Mouse (Mus musculus): ENCODE results near the gene Lca5. TPM values are rescaled to one million over a fixed set of nuclear protein-coding genes. Genes with fewer than 3 reads are reported as not detected.
A peak's percentile ranks its signal among the peaks of the same experiment; 100 is the strongest.

The Lca5 gene
- polyA plus RNA-seq, 1 experiment from 2014 or later, result 10.9 TPM

DNA sequence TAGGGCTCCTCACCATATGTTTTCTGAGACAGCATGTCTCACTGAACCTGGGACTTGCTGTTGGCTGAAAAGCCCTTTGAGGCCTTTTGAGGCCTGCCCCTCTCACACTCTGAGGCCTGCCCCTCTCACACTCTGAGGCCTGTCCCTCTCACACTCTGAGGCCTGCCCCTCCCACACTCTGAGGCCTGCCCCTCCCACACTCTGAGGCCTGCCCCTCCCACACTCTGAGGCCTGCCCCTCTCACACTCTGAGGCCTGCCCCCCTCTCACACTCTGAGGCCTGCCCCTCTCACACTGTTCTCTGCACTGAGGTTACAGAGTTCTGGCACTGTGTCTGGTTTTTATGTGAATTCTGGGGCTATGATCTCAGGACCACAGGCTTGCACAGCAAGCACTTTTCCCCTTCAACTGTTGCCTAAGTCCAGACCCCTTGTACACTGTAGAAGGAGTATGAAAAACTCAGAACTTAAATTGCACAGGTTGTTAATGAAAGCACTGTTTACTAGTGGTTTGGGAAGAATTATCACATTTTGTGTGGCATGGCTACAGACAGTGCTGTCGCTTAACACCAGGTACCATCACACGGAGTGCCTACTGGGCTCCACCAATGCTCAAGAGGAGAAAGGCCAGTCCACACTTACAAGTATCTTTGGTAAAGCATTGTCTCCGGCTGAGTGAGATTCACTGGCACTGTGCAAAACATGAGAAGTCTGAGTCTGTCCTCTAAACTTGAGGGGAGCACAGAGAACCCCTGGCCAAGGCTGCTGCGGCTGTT lies 41.4 kb upstream of the Lca5 start:
- Histone ChIP-seq H3K27ac (no peak overlapping the region), H3K4me2 (ENCODE audit: low read length) (no peak overlapping the region), H3K9me3 (replicated peaks; ENCODE audit: low read length) (no peaks in the 10 kb centered on the region), H3K36me3 (ENCODE audit: insufficient read depth, low read length) (no peaks in the 10 kb centered on the region), H3K27me3 (ENCODE audit: insufficient read depth, low read length) (no peaks in the 10 kb centered on the region), H3K9ac (ENCODE audit: low read depth, low read length) (no peak overlapping the region), H3K4me1 (replicated peaks; ENCODE audit: insufficient read depth, low read length) (no peaks in the 10 kb centered on the region), H3K4me3 (replicated peaks; ENCODE audit: low read depth, low read length) (no peak overlapping the region)
- no peak for TF ChIP-seq CTCF (IDR thresholded peaks at IDR 0.05; ENCODE audit: low read depth)
- 81% methylated on average over 4 of the region's 4 CpGs for WGBS
- ATAC-seq (replicated peaks; ENCODE audit: low FRiP score, low read depth) (no peak; the same call in 1 of the 2 replicates), DNase-seq (ENCODE audit: low spot score) (peak; percentile 39)

DNA sequence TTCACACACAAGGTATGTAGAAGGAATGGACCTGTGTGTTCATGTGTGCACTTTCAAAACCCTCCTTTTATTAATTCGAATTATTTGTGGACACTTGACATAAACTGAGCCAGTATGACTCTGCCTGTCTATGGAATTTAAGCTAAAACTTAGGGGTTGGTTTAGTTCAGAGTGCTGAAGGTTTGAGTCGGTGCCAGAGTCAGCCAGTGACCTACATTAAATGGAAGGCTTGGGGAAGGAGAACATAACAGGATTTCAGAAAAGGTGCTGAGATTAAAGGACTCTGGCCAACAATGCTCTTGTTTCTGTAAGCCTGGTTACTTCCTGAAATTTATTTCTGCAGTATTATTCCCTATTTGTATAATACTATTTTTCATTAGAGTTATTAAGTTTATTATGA lies 28.9 kb upstream of the Lca5 start:
- H3K27me3 ChIP-seq (ENCODE audit: insufficient read depth, low read length), result no peaks in the 10 kb centered on the region
- H3K9ac ChIP-seq (ENCODE audit: low read depth, low read length), result no peak overlapping the region
- 63% methylated on average over 2 of the region's 2 CpGs for WGBS
- no peaks in the 10 kb centered on the region for H3K9me3 ChIP-seq (replicated peaks; ENCODE audit: low read length)
- no peaks in the 10 kb centered on the region for H3K36me3 ChIP-seq (ENCODE audit: insufficient read depth, low read length)
- no peak overlapping the region for H3K4me3 ChIP-seq (replicated peaks; ENCODE audit: low read depth, low read length)
- H3K27ac ChIP-seq, result no peak overlapping the region
- H3K4me2 ChIP-seq (ENCODE audit: low read length), result no peak overlapping the region
- H3K4me1 ChIP-seq (replicated peaks; ENCODE audit: insufficient read depth, low read length), result no peaks in the 10 kb centered on the region
- TF ChIP-seq CTCF (IDR thresholded peaks at IDR 0.05; ENCODE audit: low read depth), result no peak
- DNase-seq (ENCODE audit: low spot score), result no peak
- no peak for ATAC-seq (replicated peaks; ENCODE audit: low FRiP score, low read depth)

DNA sequence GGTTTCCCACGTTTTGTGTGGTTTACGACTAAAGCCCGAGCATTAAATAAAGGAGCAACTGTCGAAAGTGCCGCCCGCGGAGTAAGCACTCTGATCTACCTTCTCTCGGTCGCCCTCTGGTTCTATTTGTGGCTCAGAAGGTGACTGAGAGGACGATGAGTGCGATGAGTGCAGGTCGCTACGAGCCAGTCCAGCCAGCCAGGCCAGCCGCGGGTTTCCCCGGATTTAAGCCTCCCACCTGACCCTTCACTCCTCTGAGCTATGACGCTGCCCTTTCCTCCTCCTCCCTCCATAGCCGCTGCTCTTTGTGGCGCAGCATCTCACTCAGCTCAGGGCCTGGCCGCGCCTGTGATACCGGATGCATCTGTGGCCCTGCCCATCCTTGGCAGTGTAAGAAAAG lies 6.8 kb upstream of the Lca5 start:
- Histone ChIP-seq H3K9ac (ENCODE audit: low read depth, low read length) (peak overlapping the region; percentile 52), H3K4me1 (replicated peaks; ENCODE audit: insufficient read depth, low read length) (0 out of 2 replicates have a peak, but pooled peaks cover 5% of the 10 kb centered on the region), H3K36me3 (ENCODE audit: insufficient read depth, low read length) (no peaks in the 10 kb centered on the region), H3K27me3 (ENCODE audit: insufficient read depth, low read length) (no peaks in the 10 kb centered on the region), H3K4me3 (replicated peaks; ENCODE audit: low read depth, low read length) (peak overlapping the region; percentile 36), H3K4me2 (ENCODE audit: low read length) (peak overlapping the region; percentile 67), H3K27ac (peak overlapping the region; percentile 51), H3K9me3 (replicated peaks; ENCODE audit: low read length) (no peaks in the 10 kb centered on the region)
- ATAC-seq (replicated peaks; ENCODE audit: low FRiP score, low read depth) (peak; percentile 87), DNase-seq (ENCODE audit: low spot score) (peak; percentile 83)
- WGBS, result 1% methylated on average over 22 of the region's 22 CpGs
- no peak for TF ChIP-seq CTCF (IDR thresholded peaks at IDR 0.05; ENCODE audit: low read depth)

DNA sequence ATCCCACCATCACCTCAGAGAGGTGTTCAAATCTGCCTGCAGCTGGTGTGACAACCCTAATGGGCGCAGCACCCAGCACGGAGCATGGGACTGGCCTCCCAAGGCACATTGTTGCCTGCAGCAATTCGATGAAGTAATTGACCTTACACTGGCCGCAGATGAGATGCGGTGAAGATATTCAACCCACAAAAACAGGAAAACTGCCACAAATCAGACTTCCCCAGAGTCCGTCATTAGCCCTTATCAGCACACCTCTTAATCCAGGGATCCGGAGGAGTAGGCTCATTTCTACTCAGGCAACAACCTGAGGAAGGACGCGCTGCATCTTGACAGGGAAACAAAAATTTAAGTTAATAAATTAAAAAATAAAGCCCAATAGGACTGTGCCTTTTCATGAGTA lies 6.2 kb upstream of the Lca5 start:
- H3K4me2 ChIP-seq (ENCODE audit: low read length), result peak overlapping the region; percentile 67
- no peaks in the 10 kb centered on the region for H3K9me3 ChIP-seq (replicated peaks; ENCODE audit: low read length)
- WGBS, result 60% methylated on average over 9 of the region's 9 CpGs
- ATAC-seq (replicated peaks; ENCODE audit: low FRiP score, low read depth), result no peak
- DNase-seq (ENCODE audit: low spot score), result no peak
- no peak overlapping the region for H3K27ac ChIP-seq
- no peak overlapping the region for H3K9ac ChIP-seq (ENCODE audit: low read depth, low read length)
- no peak for TF ChIP-seq CTCF (IDR thresholded peaks at IDR 0.05; ENCODE audit: low read depth)
- H3K4me3 ChIP-seq (replicated peaks; ENCODE audit: low read depth, low read length), result peak overlapping the region; percentile 36
- H3K4me1 ChIP-seq (replicated peaks; ENCODE audit: insufficient read depth, low read length), result 0 out of 2 replicates have a peak, but pooled peaks cover 5% of the 10 kb centered on the region
- H3K27me3 ChIP-seq (ENCODE audit: insufficient read depth, low read length), result no peaks in the 10 kb centered on the region
- H3K36me3 ChIP-seq (ENCODE audit: insufficient read depth, low read length), result no peaks in the 10 kb centered on the region

DNA sequence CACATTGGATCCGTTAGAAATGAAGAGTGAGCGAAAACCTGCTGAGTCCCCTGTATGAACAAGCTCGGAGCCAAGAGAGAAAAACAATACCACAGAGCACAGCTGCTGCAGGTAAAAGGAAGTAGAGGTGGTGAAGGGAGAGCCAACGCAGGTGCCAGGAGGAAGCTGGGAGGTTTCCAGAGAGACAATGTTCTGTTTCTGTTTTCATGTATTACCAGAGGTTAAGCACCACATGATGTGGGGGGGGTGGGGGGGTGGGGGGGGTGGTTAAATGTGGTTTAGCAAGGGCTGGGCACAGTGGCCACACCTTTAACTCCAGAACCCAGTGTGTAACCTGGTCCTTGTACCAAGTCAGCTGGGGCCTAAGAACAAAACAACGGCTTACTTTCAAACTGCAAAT lies 3.3 kb downstream of the Lca5 start:
- 82% methylated on average over 5 of the region's 5 CpGs for WGBS
- ATAC-seq (replicated peaks; ENCODE audit: low FRiP score, low read depth), result no peak
- Histone ChIP-seq H3K36me3 (ENCODE audit: insufficient read depth, low read length) (no peaks in the 10 kb centered on the region), H3K4me2 (ENCODE audit: low read length) (no peak overlapping the region), H3K9me3 (replicated peaks; ENCODE audit: low read length) (no peaks in the 10 kb centered on the region), H3K27ac (no peak overlapping the region), H3K27me3 (ENCODE audit: insufficient read depth, low read length) (no peaks in the 10 kb centered on the region), H3K4me3 (replicated peaks; ENCODE audit: low read depth, low read length) (no peak overlapping the region), H3K4me1 (replicated peaks; ENCODE audit: insufficient read depth, low read length) (no peaks in the 10 kb centered on the region), H3K9ac (ENCODE audit: low read depth, low read length) (no peak overlapping the region)
- TF ChIP-seq CTCF (IDR thresholded peaks at IDR 0.05; ENCODE audit: low read depth), result no peak
- no peak for DNase-seq (ENCODE audit: low spot score)

DNA sequence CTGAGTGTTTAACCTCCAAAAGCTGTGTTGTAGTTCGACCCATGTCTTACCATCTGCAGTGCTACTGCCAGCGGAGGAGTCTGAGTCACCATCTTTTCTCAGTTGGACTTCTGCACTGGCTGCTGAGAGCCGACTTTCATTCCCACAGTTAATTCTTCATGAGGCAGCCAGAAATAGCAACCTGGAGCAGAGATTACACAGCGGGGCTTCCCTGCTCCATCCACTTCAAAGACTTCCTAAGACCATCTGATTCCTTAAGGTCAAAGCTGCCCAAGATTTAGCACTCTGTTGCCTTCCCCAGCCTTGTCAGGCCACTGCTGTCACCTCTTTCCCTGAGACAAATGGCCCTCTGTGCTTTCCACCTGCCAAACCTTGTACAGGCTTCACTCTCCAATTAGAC lies 6.4 kb downstream of the Lca5 start:
- WGBS, result 47% methylated on average over 4 of the region's 4 CpGs
- Histone ChIP-seq H3K4me2 (ENCODE audit: low read length) (no peak overlapping the region), H3K27me3 (ENCODE audit: insufficient read depth, low read length) (no peaks in the 10 kb centered on the region), H3K9me3 (replicated peaks; ENCODE audit: low read length) (no peaks in the 10 kb centered on the region), H3K27ac (no peak overlapping the region), H3K9ac (ENCODE audit: low read depth, low read length) (no peak overlapping the region), H3K4me3 (replicated peaks; ENCODE audit: low read depth, low read length) (no peak overlapping the region), H3K36me3 (ENCODE audit: insufficient read depth, low read length) (no peaks in the 10 kb centered on the region), H3K4me1 (replicated peaks; ENCODE audit: insufficient read depth, low read length) (no peaks in the 10 kb centered on the region)
- no peak for DNase-seq (ENCODE audit: low spot score)
- no peak for TF ChIP-seq CTCF (IDR thresholded peaks at IDR 0.05; ENCODE audit: low read depth)
- no peak for ATAC-seq (replicated peaks; ENCODE audit: low FRiP score, low read depth)
